Mouse (Mus musculus) lung, postnatal 10 days (tissue): ENCODE results near the gene Zfp36l2.
"Not testable (repeated sequence)": the region's sequence is repeated elsewhere in the genome, so short reads cannot be mapped to it uniquely, and the experiment has no call there.

Experiments
- DNase-seq: peaks from one replicate; pipeline ENCODE4 v3.0.0; 2021

Gene Zfp36l2

DNA sequence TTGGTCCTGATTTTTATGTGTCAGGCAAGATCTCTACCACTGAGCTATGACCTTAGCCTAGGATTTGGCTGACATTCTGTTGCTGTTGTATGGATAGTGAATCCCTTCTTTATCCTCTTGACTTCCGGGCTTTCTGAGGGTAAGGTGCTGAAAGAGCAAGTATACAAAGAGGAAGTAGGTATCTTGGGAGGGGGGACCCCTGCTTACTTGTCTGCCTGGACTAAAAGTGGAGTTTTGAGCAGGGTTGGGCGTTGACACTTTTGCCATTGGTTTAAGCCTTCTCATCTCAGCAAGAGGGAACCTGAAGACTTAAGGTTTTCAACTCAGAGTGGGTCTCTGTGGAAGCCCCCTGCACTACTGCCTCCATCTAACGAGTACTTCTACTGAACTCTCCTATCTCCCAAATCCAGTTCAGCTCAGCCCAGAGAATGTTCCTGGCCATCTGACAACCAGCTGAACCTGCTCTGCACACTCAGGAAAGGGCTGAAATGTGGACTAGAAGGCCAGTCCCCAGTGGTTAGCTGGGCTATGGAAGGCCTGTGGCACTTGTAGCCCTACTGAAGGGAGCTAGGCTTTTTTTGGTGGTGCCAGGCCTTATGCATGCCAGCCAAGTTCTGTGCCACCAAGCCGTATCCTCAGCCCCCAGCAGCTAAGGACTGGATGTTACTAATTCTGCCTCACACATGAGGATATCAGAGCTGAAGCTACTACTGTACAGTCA lies 6.7 kb upstream of the Zfp36l2 start:
- DNase-seq = no peak

DNA sequence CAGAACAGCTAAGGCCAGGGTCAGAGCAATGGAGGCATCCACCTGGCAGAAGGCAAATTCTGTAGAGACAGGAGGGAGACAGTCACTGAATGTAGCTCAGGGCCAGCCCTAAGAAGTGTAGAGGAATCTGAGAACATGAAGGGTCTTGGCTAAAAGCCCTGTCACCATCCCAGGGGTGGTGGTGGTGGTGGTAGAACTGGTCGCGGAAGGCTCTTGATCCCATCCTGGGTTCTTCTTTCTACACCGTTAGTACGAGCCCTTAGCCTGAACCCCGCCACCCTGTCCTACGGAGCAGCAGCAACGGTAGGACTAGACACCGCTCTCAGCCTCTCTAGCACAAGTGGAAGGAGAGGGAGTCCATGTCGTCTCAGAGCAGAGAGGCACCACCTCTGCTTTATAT lies 5.7 kb upstream of the Zfp36l2 start:
- no peak for DNase-seq

GRCm38 (mm10) chr17:84191946-84192345 lies 4.2 kb upstream of the Zfp36l2 start:
- DNase-seq = no peak

GRCm38 (mm10) chr17:84190885-84191284 lies 3.1 kb upstream of the Zfp36l2 start:
- peak; percentile 90 for DNase-seq

GRCm38 (mm10) chr17:84189127-84189854 lies 1.5 kb upstream of the Zfp36l2 start:
- DNase-seq = no peak

- DNase-seq = peak; percentile 98
Measured at GRCm38 (mm10) chr17:84188374-84188961, 721 bp upstream of the Zfp36l2 start.

GRCm38 (mm10) chr17:84187264-84187663 lies 483 bp downstream of the Zfp36l2 start:
- DNase-seq = not testable (repeated sequence)

DNA sequence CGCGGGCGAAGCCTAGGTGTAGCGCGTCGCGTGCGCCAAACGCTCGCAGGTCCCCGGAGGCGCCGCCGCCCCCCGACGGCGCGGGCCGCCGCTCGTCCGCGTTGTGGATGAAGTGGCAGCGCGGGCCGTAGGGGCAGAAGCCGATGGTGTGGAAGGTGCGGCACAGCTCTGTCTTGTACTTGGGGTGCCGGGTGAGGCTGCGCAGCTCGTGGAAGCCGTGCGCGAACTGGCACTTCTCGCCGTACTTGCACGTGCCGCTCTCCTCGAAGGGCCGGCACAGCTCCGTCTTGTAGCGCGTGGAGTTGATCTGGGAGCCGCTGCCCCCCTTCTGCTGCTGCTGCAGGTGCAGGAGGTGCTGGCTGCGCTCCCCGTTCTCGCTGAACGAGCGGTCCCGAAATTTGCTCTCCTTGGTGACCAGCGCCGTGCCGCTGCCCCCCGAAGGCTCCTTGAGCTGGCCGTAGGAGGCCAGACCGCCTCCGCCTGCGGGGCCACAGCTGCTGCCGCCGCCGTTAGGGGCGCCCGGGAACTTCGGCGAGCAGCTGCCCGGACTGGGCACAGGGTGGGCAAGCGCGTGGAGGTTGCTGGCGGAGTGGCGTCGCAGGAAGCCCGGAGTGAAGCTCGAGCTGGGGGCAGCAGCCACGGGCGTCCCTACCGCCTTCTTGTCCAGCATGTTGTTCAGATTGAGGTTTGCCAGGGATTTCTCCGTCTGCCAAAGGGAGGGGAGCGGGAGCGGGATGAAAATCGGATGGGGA lies 1.1 kb downstream of the Zfp36l2 start:
- peak; percentile 65 for DNase-seq

GRCm38 (mm10) chr17:84185581-84186450 lies 1.9 kb downstream of the Zfp36l2 start:
- peak; percentile 88 for DNase-seq

DNA sequence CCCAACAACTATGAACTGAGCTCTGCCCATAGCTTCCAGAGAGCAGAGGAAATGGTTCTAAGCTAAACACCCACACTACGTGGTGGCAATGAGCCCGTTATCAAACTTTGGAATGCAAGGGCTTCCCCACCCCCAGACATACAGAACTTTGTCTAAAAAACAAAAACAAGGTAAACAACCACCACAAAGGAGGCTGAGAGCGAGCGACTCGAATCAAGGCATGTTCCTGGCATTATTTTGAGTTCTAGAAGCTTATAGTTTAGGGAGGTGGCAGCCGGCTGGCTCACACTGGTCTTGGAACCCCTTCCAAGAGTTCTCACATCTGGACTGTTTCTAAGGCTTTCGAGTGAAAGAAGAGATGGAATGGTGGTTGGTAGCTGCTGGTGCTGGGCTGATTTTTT lies 2.7 kb downstream of the Zfp36l2 start:
- peak; percentile 65 for DNase-seq

DNA sequence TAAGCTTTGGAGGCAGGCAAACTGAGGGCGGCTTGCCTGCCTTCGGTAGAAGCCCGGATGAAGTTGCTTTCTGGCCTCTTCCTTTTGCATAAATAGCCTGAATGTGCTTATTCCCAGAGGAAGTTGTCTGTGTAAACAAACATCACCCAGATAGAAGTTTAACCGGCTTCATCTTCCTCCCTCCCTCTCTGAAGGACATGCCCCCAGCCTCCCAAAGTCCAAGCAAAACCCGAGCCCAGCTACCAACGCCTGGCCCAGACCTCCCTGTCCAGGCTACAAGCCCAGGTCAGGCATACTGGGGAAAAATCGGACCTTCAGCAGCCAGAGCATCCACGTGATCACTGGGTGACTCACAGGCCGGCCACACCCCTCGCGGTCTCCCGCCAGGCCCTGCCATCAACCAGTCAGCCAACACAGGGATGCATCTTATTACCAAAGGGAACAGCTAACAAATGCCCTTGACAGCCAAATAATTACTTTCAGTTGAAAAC lies 4.4 kb downstream of the Zfp36l2 start:
- DNase-seq = peak; percentile 95

DNA sequence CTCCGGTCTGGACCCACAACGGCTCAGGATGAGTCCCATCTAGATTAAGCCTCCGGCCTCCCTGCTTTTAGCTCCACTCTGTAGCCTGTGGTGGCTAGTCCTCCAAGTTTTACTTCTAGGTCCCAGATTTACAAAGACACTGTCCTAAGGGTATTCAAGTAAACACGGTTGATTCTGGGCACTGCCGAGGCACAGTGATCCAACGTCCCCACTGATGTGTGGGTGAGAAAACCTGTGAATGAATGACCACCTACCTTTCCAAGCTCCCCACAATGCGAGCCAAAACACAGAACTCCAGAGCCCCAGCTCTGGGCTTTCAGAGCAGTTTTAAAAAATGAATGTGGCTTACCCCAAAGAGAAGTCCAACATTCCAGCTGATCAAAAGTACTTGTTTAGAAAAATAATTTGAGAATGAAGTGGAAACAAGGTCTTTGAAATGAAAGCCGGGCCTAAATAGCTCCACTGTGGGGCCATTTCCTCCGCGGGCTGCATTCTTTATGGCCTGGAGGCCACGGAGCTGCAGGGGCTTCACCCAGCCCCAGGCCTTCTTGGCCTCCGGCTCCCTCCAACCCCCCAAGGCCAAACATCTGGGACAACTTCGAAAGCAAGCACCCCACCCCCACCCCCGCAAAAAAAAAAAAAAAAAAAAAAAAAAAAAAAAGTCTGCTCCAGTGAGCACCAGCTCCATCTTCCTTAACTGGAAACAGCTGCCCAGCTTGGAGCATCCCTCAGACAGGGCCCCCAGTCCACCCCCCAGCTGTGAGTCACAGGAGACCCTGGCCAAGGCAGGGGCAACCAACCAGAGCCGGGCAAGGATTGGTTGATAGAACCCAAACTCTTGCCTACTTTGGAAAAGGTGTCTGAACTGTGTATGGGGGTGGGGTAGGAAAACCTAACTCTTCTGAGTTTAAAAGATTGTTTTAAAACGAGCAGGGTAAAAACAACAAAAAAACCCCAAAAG lies 5.2 kb downstream of the Zfp36l2 start:
- peak; percentile 60 for DNase-seq

DNA sequence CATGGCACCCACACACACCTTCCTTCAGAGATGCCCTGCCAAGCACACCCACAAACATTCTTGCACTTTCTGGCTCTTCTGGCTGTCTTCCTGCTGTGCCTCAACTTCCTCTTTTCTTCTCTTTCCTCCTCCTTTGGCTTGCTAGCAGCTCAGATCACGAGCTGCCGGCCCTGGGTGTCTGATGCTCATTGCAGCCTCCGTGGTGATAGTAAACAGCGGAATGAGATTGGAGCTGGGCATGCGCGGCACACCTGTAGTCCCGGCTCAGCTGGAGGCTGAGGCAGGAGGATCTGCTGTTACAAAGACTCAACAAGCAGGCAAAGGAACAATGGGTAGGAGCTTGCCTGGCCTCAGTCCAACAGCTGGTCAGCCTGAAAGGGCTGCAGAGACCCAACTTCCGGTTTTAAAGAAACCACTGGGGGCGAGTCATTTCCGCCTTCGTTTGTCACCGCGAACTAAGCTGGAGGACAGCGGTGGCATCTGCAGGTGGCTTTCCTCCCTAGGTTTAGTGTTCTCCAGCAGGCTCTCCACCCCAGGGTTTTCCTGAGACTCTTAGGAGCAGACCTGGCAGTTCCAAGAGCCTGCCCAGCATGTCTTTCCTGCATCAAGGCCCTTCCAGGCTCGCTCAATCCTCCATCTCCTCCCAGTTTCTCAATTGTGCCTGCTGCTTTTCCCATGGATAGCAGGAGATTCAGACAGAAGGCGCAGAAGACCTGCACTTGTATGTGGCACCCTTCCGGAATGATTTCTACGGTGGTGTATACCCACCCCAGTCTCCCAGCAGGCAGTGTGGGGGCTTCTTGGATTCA lies 6.0 kb downstream of the Zfp36l2 start:
- peak; percentile 81 for DNase-seq

GRCm38 (mm10) chr17:84180715-84181501 lies 6.8 kb downstream of the Zfp36l2 start:
- peak; percentile 87 for DNase-seq

- DNase-seq = no peak
Measured at GRCm38 (mm10) chr17:84179973-84180365, 7.8 kb downstream of the Zfp36l2 start.

- DNase-seq = no peak
Measured at GRCm38 (mm10) chr17:84179026-84179972, 8.4 kb downstream of the Zfp36l2 start.

DNA sequence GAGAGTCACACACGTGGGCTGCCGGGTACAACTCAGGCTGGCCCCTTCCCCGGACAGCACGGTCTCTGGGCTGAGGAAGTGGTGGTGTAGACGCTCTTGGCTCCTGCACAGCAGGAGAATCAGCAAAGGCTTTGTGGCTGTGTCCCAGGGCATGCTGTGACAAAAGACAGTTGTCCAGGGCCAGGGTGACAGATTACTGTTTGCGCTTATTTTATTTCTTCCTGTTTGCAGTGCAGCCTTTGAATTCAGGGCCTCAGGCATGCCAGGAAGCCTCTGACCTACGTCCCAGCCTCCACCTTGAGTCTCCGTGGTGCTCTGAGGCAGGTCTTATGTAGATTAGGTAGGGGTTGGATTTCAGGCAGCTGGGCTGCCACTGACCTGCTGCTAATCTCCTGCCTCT lies 10.3 kb downstream of the Zfp36l2 start:
- no peak for DNase-seq

GRCm38 (mm10) chr17:84176446-84176845 lies 11.3 kb downstream of the Zfp36l2 start:
- DNase-seq = no peak
